Mouse (Mus musculus) MEL (cell line): ENCODE results near the gene Slc16a12.
A peak's percentile ranks its signal among the peaks of the same experiment; 100 is the strongest.

Experiments used
- CHD2 ChIP-seq: IDR thresholded peaks from 2 replicates; pipeline ENCODE4 v1.6.1; 2011; ENCODE audit warnings: low read length, improper control_type of control experiment
- CTCF ChIP-seq, 3 experiments: IDR thresholded peaks in 2 of 3; conservative IDR thresholded peaks in 1 of 3; 2 replicates each; pipeline ENCODE4 v1.5.1; 2011 to 2012; ENCODE audit warnings: low read length in 3 of 3, low read depth in 2 of 3, mild to moderate bottlenecking in 2 of 3, improper control_type of control experiment in 1 of 3, inconsistent platforms in 1 of 3, mixed read lengths in 1 of 3, moderate library complexity in 1 of 3; ENCODE audit not compliant: control insufficient read depth in 1 of 3, insufficient read depth in 1 of 3, poor library complexity in 1 of 3, severe bottlenecking in 1 of 3
- ELF1 ChIP-seq: IDR thresholded peaks from 2 replicates; pipeline ENCODE4 v1.6.1; 2014; ENCODE audit warnings: low read depth, mild to moderate bottlenecking, inconsistent platforms, low read length, improper control_type of control experiment, moderate library complexity
- GABPA ChIP-seq: IDR thresholded peaks from 2 replicates; pipeline ENCODE4 v1.6.1; 2012; ENCODE audit warnings: low read depth, mild to moderate bottlenecking, inconsistent platforms, low read length, improper control_type of control experiment, moderate library complexity
- MEF2A ChIP-seq: IDR thresholded peaks from 2 replicates; pipeline ENCODE4 v1.6.1; 2014; ENCODE audit warnings: low read depth, mild to moderate bottlenecking, inconsistent platforms, low read length, improper control_type of control experiment; ENCODE audit not compliant: poor library complexity, insufficient replicate concordance, severe bottlenecking; ENCODE audit errors: extremely low read depth
- MXI1 ChIP-seq: IDR thresholded peaks from 2 replicates; pipeline ENCODE4 v1.6.1; 2011; ENCODE audit warnings: mild to moderate bottlenecking, low read depth, low read length, improper control_type of control experiment
- MYB ChIP-seq: IDR thresholded peaks from 2 replicates; pipeline ENCODE4 v1.6.1; 2011; ENCODE audit warnings: mild to moderate bottlenecking, low read depth, low read length, improper control_type of control experiment
- MYC ChIP-seq: IDR thresholded peaks from 2 replicates; pipeline ENCODE4 v1.6.1; 2011; ENCODE audit warnings: low read depth, mild to moderate bottlenecking, low read length, improper control_type of control experiment, moderate library complexity
- POLR2A ChIP-seq, 2 experiments: IDR thresholded peaks; 2 replicates each; pipeline ENCODE4 v1.6.1; 2011 to 2012; ENCODE audit warnings: low read length in 2 of 2, mild to moderate bottlenecking in 2 of 2, control low read depth in 1 of 2, improper control_type of control experiment in 1 of 2, low read depth in 1 of 2, moderate library complexity in 1 of 2; ENCODE audit not compliant: control insufficient read depth in 1 of 2, insufficient read depth in 1 of 2, poor library complexity in 1 of 2
- RCOR1 ChIP-seq: IDR thresholded peaks from 2 replicates; pipeline ENCODE4 v1.6.1; 2012; ENCODE audit warnings: low read depth, mild to moderate bottlenecking, inconsistent platforms, low read length, improper control_type of control experiment
- USF2 ChIP-seq, 2 experiments: IDR thresholded peaks; 2 replicates each; pipeline ENCODE4 v1.6.1; 2011 to 2012; ENCODE audit warnings: improper control_type of control experiment in 2 of 2, low read length in 2 of 2, borderline replicate concordance in 1 of 2, inconsistent platforms in 1 of 2, low read depth in 1 of 2, mild to moderate bottlenecking in 1 of 2; ENCODE audit not compliant: insufficient read depth in 1 of 2
- ZNF384 ChIP-seq: IDR thresholded peaks from 2 replicates; pipeline ENCODE4 v1.6.1; 2012; ENCODE audit warnings: low read depth, mild to moderate bottlenecking, inconsistent platforms, low read length, improper control_type of control experiment

DNA sequence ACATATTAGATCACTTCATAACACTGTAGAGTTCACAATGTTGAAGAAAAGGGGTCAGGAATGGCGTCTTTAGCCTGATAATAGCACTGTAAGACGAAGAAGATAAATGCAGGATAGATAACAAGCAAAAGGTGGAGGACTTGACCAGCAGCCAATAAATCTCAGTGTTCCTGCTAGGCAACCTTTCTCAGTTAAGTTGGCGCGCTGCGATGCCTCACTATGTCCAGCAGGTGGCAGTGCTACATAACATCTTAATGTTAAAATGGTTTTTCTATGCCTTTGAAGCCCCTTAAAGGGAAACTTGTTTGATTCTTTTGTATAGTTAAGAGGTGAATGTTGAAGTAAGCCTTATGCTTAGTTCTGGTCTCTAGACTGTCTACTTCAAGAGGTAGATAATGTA, 81.0 kb downstream of the Slc16a12 start:
- TF ChIP-seq MYC (no peak), POLR2A (IDR thresholded peaks at IDR 0.05; ENCODE audit: control insufficient read depth in 1 of 2, insufficient read depth in 1 of 2, low read depth in 1 of 2, low read length in 2 of 2, poor library complexity in 1 of 2) (no peak), USF2 (IDR thresholded peaks at IDR 0.05; ENCODE audit: borderline replicate concordance in 1 of 2, insufficient read depth in 1 of 2, low read depth in 1 of 2, low read length in 2 of 2) (no peak), ZNF384 (no peak), ELF1 (no peak), MXI1 (no peak), RCOR1 (peak; percentile 56), CTCF (IDR thresholded peaks at IDR 0.05 in 2 of 3, conservative IDR thresholded peaks at IDR 0.05 in 1 of 3; ENCODE audit: control insufficient read depth in 1 of 3, insufficient read depth in 1 of 3, low read depth in 2 of 3, low read length in 3 of 3, poor library complexity in 1 of 3, severe bottlenecking in 1 of 3) (peak; percentile 82 to 97 (median 90)), MEF2A (no peak), MYB (no peak), GABPA (no peak), CHD2 (no peak)
